Mouse (Mus musculus): Measurements from ENCODE around the gene Rpap2. TPM values are rescaled to one million over a fixed set of nuclear protein-coding genes. Genes with fewer than 3 reads are reported as not detected.
A peak's percentile ranks its signal among the peaks of the same experiment; 100 is the strongest.

Gene Rpap2
- polyA plus RNA-seq, 1 experiment from 2014 or later = 18.7 TPM

DNA sequence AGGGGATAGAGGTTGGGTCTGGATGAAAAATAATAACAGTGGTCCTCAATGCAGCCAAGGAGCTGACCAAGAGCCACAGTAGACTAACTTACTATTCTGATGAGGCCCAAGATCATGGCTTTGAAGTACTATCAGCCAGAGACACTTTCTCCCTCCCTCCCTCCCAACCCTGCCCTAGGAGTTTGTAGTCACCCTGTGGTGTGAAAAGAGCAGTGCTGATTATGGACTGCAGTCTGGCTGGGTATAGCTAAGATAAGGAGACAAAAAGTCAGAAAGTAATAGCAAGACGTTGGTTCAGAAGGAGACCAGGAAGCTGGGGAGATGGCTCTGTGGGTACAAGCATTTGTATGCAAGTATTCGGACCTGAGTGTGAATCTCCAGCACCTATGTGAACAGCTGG, 47.4 kb downstream of the Rpap2 start:
- Histone ChIP-seq H3K4me1 (no peaks in the 10 kb centered on the region), H3K27me3 (ENCODE audit: insufficient read depth, poor library complexity, severe bottlenecking) (no peaks in the 10 kb centered on the region), H3K27ac (no peak overlapping the region), H3K9me3 (no peaks in the 10 kb centered on the region), H3K36me3 (peaks cover 12% of the 10 kb centered on the region; the same call in 1 of the 2 replicates), H3K4me3 (no peak overlapping the region)
- no peak for DNase-seq (ENCODE audit: low spot score)
- WGBS = 54% methylated on average over 2 of the region's 2 CpGs

DNA sequence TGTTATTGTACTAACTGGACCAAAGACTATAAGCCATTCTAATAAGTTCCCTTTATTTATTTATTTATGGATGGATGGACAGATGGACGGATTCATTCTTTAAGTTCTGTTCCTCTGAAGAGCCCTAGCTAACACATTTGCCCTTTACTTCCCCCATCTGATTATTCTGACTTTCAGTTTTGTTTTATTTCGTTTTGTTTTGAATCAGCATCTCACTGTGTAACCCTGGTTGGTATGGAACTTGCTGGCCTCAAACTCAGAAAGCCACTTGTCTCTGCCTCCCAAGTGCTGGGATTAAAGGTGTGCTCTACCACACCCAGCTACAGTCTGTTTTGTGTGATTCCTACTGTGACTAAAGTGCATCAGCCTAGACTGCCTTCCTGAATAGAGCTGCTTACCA, 48.8 kb downstream of the Rpap2 start:
- Histone ChIP-seq H3K27me3 (ENCODE audit: insufficient read depth, poor library complexity, severe bottlenecking) (no peaks in the 10 kb centered on the region), H3K4me1 (no peaks in the 10 kb centered on the region), H3K4me3 (no peak overlapping the region), H3K9me3 (no peaks in the 10 kb centered on the region), H3K27ac (no peak overlapping the region), H3K36me3 (peaks cover 12% of the 10 kb centered on the region; the same call in 1 of the 2 replicates)
- DNase-seq (ENCODE audit: low spot score) = no peak
- 78% methylated on average over 2 of the region's 2 CpGs for WGBS

DNA sequence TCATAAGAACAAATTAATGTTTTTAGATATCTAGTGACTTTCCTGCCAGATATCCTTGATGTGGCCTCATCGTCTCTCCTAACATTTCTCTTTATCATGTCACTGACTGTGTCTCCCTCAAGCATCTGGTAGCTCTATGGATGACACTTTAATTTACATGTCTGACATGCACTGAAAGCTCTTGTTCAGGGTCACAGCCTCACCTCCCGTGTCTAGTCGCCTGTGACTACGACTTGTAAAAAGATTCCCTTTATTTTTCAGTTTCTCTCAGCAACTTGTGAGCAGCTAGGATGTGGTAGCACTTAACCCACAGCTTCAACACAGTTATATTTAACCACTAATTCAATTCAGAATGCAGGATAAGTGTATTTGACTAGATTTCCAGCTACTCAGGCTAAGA, 50.4 kb downstream of the Rpap2 start:
- H3K27me3 ChIP-seq (ENCODE audit: insufficient read depth, poor library complexity, severe bottlenecking) = no peaks in the 10 kb centered on the region
- DNase-seq (ENCODE audit: low spot score) = no peak
- peaks cover 7% of the 10 kb centered on the region; the same call in 1 of the 2 replicates for H3K36me3 ChIP-seq
- H3K4me1 ChIP-seq = no peaks in the 10 kb centered on the region
- no peak overlapping the region for H3K4me3 ChIP-seq
- no peaks in the 10 kb centered on the region for H3K9me3 ChIP-seq
- 82% methylated on average over 4 of the region's 4 CpGs for WGBS
- H3K27ac ChIP-seq = no peak overlapping the region

DNA sequence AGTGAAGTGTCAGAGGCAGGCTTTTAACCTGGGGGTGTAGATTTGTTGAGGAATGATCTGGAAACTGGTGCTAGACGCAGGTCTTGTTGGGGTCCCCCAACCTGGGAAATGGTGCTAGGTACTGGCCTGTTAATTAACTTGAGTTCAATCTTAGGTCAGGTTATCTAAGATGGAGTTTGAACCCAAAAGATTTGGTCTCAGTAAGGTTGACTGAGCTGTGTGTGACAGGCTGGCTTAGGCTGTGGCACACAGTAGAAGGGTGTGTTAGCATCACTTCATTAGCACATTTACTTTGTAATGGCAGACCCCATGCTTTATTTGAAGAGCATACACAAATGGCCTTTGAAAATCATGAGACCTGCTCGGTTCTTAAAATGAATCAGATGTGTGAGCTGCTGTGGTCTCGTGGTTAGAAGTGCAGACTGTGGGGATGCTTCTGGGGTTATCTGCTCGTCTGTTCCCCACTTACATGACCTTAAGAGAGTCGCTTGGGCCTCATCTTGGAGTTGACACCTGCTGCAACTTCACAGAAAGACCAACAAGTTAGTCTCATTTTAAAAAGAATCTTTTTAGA, 51.5 kb downstream of the Rpap2 start:
- WGBS = 71% methylated on average over 5 of the region's 5 CpGs
- Histone ChIP-seq H3K27me3 (ENCODE audit: insufficient read depth, poor library complexity, severe bottlenecking) (no peaks in the 10 kb centered on the region), H3K36me3 (peaks cover 7% of the 10 kb centered on the region; the same call in 1 of the 2 replicates), H3K4me1 (no peaks in the 10 kb centered on the region), H3K9me3 (no peaks in the 10 kb centered on the region), H3K4me3 (no peak overlapping the region), H3K27ac (no peak overlapping the region)
- DNase-seq (ENCODE audit: low spot score) = no peak

DNA sequence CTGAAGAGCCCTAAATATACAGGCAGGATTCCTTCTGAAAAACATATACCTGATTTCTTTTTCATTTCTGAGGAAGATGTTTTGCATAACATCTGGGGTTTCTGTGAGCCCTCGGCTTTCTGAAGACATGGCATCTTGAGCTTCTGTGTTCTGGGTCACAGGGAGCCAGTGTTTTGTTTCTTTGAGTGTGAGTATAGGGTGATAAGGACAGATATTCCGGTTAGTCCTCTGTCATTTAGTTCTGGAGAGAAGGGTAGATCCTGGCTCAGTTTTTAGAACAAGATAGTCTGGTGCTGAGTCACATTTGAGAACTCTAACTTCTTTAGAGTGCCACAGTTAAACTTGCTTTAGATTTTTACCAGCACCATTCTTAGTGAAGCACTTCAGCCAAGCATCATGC, 52.5 kb downstream of the Rpap2 start:
- Histone ChIP-seq H3K4me1 (no peaks in the 10 kb centered on the region), H3K9me3 (no peaks in the 10 kb centered on the region), H3K36me3 (peaks cover 7% of the 10 kb centered on the region; the same call in 1 of the 2 replicates), H3K4me3 (no peak overlapping the region), H3K27me3 (ENCODE audit: insufficient read depth, poor library complexity, severe bottlenecking) (no peaks in the 10 kb centered on the region), H3K27ac (no peak overlapping the region)
- DNase-seq (ENCODE audit: low spot score) = no peak
- 63% methylated on average over 2 of the region's 2 CpGs for WGBS

DNA sequence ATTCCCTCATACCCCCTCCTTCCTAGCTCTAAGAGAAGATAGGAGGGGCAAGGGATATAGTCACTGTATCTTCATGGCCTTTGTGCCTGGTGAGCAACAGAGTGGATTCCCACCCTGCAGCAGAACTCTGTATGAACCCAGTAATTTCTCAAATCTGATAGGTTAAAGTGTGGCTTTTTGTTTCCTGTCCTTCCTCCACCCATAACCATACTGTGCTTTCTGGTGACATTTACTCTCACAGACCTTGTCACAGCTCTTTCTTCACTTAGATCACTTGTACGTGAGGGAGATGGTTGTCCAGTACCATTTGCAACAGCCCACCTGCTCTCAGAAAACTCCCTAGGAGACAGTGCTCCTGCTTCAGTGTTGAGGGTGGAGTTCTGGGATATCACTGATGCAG, 53.3 kb downstream of the Rpap2 start:
- Histone ChIP-seq H3K27ac (no peak overlapping the region), H3K4me3 (no peak overlapping the region), H3K4me1 (no peaks in the 10 kb centered on the region), H3K36me3 (peaks cover 5% of the 10 kb centered on the region; the same call in 1 of the 2 replicates), H3K27me3 (ENCODE audit: insufficient read depth, poor library complexity, severe bottlenecking) (no peaks in the 10 kb centered on the region), H3K9me3 (no peaks in the 10 kb centered on the region)
- 87% methylated on average over 1 of the region's 1 CpGs for WGBS
- DNase-seq (ENCODE audit: low spot score) = no peak

DNA sequence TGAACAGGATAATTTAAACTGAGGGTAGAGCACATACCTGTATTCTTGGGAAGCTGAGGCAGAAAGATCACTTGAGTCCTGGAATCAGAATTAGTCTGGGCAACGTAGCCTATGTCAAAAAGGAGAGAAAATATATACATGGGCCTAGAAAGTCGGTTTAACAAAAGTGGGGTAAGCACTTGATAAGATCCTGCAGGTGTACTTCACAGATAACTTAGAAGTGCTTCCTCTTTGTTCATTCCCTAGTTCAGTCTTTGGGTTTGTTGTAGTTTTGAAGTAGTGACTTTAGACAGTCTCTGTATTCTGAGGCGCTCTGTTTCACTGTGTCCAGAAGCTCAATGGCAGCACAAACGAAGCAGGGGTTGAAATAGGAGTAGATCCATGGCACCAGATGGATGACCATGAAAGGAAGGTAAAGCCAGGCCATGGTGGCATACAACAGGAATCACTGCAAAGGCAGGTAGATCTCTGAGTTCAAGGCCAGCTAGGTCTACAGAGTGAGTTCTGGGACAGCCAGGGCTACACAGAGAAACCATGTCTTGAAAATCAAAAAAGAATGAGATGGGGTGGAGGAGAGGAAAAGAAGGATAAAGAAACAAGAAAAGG, 55.0 kb downstream of the Rpap2 start:
- 84% methylated on average over 4 of the region's 4 CpGs for WGBS
- Histone ChIP-seq H3K27ac (no peak overlapping the region), H3K9me3 (no peaks in the 10 kb centered on the region), H3K4me1 (no peaks in the 10 kb centered on the region), H3K4me3 (no peak overlapping the region), H3K36me3 (0 out of 2 replicates have a peak, but pooled peaks cover 5% of the 10 kb centered on the region), H3K27me3 (ENCODE audit: insufficient read depth, poor library complexity, severe bottlenecking) (no peaks in the 10 kb centered on the region)
- no peak for DNase-seq (ENCODE audit: low spot score)

DNA sequence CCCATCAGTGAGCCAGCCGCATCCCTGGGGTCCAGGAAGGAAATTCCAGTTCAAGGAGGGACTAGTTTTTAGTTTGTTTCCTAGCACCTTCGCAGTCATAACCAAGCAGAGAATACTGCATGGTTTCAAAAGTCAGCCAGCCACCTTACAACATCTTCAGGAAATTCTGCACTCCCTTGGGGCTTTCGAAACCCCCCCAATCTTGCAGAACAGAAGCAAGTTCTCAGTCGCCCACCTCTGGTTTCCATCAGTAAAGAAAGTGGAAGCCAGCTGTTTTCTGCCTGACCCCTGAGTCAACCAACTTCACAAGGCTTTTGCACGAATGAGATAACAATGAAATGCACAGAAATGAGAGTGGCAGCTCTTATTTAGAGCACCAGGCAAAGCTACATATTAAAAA, 81.2 kb downstream of the Rpap2 start:
- Histone ChIP-seq H3K27me3 (ENCODE audit: insufficient read depth, poor library complexity, severe bottlenecking) (no peaks in the 10 kb centered on the region), H3K36me3 (no peaks in the 10 kb centered on the region), H3K9me3 (no peaks in the 10 kb centered on the region), H3K27ac (no peak overlapping the region), H3K4me3 (no peak overlapping the region), H3K4me1 (no peaks in the 10 kb centered on the region)
- WGBS = 56% methylated on average over 5 of the region's 5 CpGs
- DNase-seq (ENCODE audit: low spot score) = no peak

DNA sequence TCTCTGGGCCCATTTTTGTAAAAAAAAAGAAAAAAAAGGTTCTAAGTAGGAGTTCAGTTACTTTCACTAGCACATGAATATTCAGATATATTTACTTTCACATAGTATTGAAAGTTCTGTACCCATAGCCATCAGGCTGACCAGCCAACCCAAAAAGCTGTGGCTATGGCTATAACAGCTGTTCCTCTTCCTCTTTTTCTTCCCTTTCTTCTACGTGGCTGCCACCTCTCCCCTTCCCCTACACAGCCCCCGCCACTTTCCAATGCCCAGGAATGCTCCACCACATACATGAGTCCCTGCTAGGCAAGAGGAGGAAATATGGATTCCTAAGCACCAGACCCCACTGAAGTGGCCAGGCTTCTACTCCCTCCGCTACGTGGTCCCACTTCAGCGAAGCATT, 84.1 kb downstream of the Rpap2 start:
- no peaks in the 10 kb centered on the region for H3K27me3 ChIP-seq (ENCODE audit: insufficient read depth, poor library complexity, severe bottlenecking)
- no peaks in the 10 kb centered on the region for H3K9me3 ChIP-seq
- 83% methylated on average over 5 of the region's 5 CpGs for WGBS
- H3K27ac ChIP-seq = no peak overlapping the region
- DNase-seq (ENCODE audit: low spot score) = no peak
- no peak overlapping the region for H3K4me3 ChIP-seq
- no peaks in the 10 kb centered on the region for H3K36me3 ChIP-seq
- no peaks in the 10 kb centered on the region for H3K4me1 ChIP-seq

DNA sequence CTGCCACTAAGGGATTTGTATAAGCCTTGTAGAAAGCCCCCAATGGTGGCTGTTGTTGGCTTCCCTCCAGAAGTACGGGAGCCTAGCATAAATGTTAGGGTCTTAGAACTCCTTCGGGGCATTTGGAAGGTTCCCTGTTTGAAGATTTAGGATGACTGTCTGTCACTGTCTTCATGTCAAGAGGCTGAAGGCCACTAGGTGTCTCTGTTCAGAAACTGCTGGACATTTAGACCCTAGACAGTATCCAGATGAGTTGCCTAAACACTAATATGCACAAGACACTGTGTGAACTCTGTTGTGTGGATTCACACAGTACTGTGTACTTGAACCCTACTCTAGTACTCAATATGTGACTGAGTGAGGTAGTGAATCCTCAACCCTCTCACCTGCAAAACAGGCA, 87.2 kb downstream of the Rpap2 start:
- no peaks in the 10 kb centered on the region for H3K9me3 ChIP-seq
- no peaks in the 10 kb centered on the region for H3K36me3 ChIP-seq
- H3K27ac ChIP-seq = no peak overlapping the region
- no peak for DNase-seq (ENCODE audit: low spot score)
- H3K4me1 ChIP-seq = peaks cover 11% of the 10 kb centered on the region; the same call in 1 of the 2 replicates
- 78% methylated on average over 2 of the region's 2 CpGs for WGBS
- H3K27me3 ChIP-seq (ENCODE audit: insufficient read depth, poor library complexity, severe bottlenecking) = peaks cover 4% of the 10 kb centered on the region
- H3K4me3 ChIP-seq = no peak overlapping the region

DNA sequence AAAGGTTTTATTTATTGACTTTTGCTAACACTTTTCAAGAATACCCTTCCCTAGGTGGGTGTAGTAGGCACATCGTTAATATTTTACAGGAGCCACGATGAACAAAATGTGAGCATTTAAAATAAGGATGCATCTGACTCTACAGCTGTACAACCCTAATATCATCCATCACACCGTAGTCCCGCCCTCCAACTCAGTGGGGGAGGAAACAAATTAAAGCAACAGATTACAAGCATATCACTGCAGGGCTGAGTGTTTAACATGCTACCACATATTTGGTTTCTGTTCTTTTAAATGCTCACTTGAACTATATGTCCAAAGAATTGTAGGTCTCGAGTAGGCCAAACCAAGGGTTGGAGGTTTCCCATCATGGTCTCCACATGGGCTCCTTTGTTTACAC, 90.0 kb downstream of the Rpap2 start:
- no peak overlapping the region for H3K27ac ChIP-seq
- 92% methylated on average over 5 of the region's 5 CpGs for WGBS
- no peaks in the 10 kb centered on the region for H3K36me3 ChIP-seq
- DNase-seq (ENCODE audit: low spot score) = no peak
- no peak overlapping the region for H3K4me3 ChIP-seq
- H3K4me1 ChIP-seq = peaks cover 11% of the 10 kb centered on the region; the same call in 1 of the 2 replicates
- peaks cover 11% of the 10 kb centered on the region for H3K27me3 ChIP-seq (ENCODE audit: insufficient read depth, poor library complexity, severe bottlenecking)
- no peaks in the 10 kb centered on the region for H3K9me3 ChIP-seq

DNA sequence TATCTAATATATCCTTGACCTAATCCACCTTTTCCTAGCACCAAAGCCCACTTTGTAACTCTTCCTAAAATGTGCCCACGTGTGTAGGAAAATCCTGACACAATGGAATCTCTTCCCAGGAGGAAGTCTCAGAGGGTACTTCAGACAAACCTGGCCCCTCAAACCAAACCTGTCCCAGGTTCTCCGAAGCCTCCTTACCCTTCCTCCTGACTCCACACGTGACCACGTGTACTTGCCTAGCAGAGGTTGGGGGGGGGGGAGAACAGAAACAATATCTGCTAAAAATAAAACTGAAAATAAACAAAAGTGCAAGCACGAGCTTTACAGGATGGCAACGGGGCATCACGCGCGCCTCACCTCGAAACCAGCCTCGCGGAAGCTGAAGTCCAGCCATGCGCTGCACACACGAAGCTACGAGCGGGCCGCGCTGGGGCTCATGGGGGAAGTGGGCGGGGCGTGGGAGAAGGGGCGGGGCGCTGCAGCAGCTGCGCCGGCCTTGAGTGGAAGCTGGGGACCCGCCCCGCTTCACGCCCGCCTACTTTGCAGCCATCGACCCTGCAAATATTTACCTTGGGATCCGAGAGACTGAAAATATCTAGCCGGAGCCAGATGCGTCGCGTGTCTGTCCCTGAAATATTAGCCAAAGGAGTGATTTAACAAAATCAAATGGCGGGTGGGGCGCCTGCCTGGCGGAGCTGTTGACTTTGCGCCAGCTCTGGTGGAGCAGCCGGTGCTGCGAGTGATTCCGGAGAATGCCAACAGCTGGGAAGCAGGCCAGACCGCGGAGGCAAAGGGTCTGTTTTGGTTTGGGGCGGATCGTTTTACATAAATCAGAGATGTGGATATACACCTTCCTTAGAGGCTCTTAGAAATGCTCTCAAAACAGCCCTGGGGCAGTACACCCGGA, 90.7 kb downstream of the Rpap2 start:
- WGBS = 15% methylated on average over 46 of the region's 46 CpGs
- H3K27ac ChIP-seq = peak overlapping the region; percentile 65
- no peaks in the 10 kb centered on the region for H3K36me3 ChIP-seq
- H3K4me3 ChIP-seq = peak overlapping the region; percentile 66
- DNase-seq (ENCODE audit: low spot score) = peak; percentile 88
- H3K9me3 ChIP-seq = no peaks in the 10 kb centered on the region
- H3K27me3 ChIP-seq (ENCODE audit: insufficient read depth, poor library complexity, severe bottlenecking) = peaks cover 14% of the 10 kb centered on the region
- H3K4me1 ChIP-seq = peaks cover 11% of the 10 kb centered on the region; the same call in 1 of the 2 replicates

DNA sequence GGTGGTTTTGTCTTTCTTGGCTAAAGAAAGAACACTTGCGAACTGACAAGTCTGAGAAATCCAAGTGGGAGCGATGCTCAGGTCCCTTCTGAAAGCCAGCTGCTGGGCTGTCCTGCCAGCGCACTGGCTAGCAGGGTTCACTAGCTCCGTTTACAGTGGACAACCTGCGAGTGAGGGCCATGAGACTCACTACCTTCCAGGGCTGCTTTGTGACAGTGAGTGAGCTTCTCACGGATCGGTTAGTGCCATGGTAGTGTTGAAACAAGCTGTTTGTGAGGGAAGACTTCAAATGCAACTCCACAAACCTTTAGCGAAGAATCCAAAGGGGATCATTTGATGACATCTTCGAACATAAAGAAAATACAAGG, 91.3 kb downstream of the Rpap2 start:
- Histone ChIP-seq H3K9me3 (no peaks in the 10 kb centered on the region), H3K36me3 (no peaks in the 10 kb centered on the region), H3K27me3 (ENCODE audit: insufficient read depth, poor library complexity, severe bottlenecking) (peaks cover 14% of the 10 kb centered on the region), H3K4me3 (peak overlapping the region; percentile 66), H3K4me1 (peaks cover 11% of the 10 kb centered on the region; the same call in 1 of the 2 replicates), H3K27ac (peak overlapping the region; percentile 65; the same call in 1 of the 2 replicates)
- WGBS = 23% methylated on average over 9 of the region's 9 CpGs
- no peak for DNase-seq (ENCODE audit: low spot score)
